Mouse (Mus musculus) spleen, postnatal 10 days (tissue): Measurements from ENCODE around the gene Tspan12.
"Not testable (repeated sequence)": the region's sequence is repeated elsewhere in the genome, so short reads cannot be mapped to it uniquely, and the experiment has no call there.

Experiments used
- DNase-seq, 2 experiments: peaks; one replicate each; pipeline ENCODE4 v3.0.0; 2021 to 2022; ENCODE audit warnings: low spot score in 2 of 2

The Tspan12 gene

GRCm38 (mm10) chr6:21852344-21852785 lies at the start of gene Tspan12:
Gene Tspan12, minus strand, starts transcription at chr6:21852515.
- no peak for DNase-seq

GRCm38 (mm10) chr6:21894451-21894850 lies 42.1 kb upstream of the Tspan12 start:
- DNase-seq = peak in 1 of 2 experiments; percentile 12

GRCm38 (mm10) chr6:21889101-21889500 lies 36.8 kb upstream of the Tspan12 start:
- no peak for DNase-seq

GRCm38 (mm10) chr6:21887971-21888370 lies 35.7 kb upstream of the Tspan12 start:
- not testable (repeated sequence) for DNase-seq

GRCm38 (mm10) chr6:21879496-21879895 lies 27.2 kb upstream of the Tspan12 start:
- no peak for DNase-seq

GRCm38 (mm10) chr6:21867310-21867709 lies 15.0 kb upstream of the Tspan12 start:
- DNase-seq = no peak

GRCm38 (mm10) chr6:21864179-21864578 lies 11.9 kb upstream of the Tspan12 start:
- no peak for DNase-seq

- DNase-seq = no peak
Observed at GRCm38 (mm10) chr6:21863561-21863960, 11.2 kb upstream of the Tspan12 start.

GRCm38 (mm10) chr6:21861316-21861715 lies 9.0 kb upstream of the Tspan12 start:
- no peak for DNase-seq

- DNase-seq = no peak
Observed at GRCm38 (mm10) chr6:21857843-21858242, 5.5 kb upstream of the Tspan12 start.

GRCm38 (mm10) chr6:21855921-21856320 lies 3.6 kb upstream of the Tspan12 start:
- DNase-seq = no peak

- no peak for DNase-seq
Observed at GRCm38 (mm10) chr6:21853342-21853741, 1.0 kb upstream of the Tspan12 start.

- peak; percentile 10 to 52 for DNase-seq
Observed at GRCm38 (mm10) chr6:21851596-21852343, 545 bp downstream of the Tspan12 start.

GRCm38 (mm10) chr6:21851346-21851595 lies 1.0 kb downstream of the Tspan12 start:
- peak in 1 of 2 experiments; percentile 11 for DNase-seq

GRCm38 (mm10) chr6:21850526-21851345 lies 1.6 kb downstream of the Tspan12 start:
- DNase-seq = no peak

- DNase-seq = no peak
Observed at GRCm38 (mm10) chr6:21848808-21849207, 3.5 kb downstream of the Tspan12 start.

GRCm38 (mm10) chr6:21839976-21840775 lies 12.1 kb downstream of the Tspan12 start:
- no peak for DNase-seq

GRCm38 (mm10) chr6:21839244-21839814 lies 13.0 kb downstream of the Tspan12 start:
- DNase-seq = no peak

GRCm38 (mm10) chr6:21833531-21833930 lies 18.8 kb downstream of the Tspan12 start:
- no peak for DNase-seq

GRCm38 (mm10) chr6:21831871-21832270 lies 20.4 kb downstream of the Tspan12 start:
- DNase-seq = no peak

GRCm38 (mm10) chr6:21830931-21831330 lies 21.4 kb downstream of the Tspan12 start:
- no peak for DNase-seq

GRCm38 (mm10) chr6:21829930-21830329 lies 22.4 kb downstream of the Tspan12 start:
- DNase-seq = no peak
